Mouse (Mus musculus): ENCODE results near the gene Lman1l. TPM values are rescaled to one million over a fixed set of nuclear protein-coding genes. Genes with fewer than 3 reads are reported as not detected.
A peak's percentile ranks its signal among the peaks of the same experiment; 100 is the strongest.

Gene Lman1l
- polyA plus RNA-seq, 1 experiment from 2014 or later: not detected

- H3K27ac ChIP-seq (replicated peaks): peak overlapping the region; percentile 40; the same call in 1 of the 2 replicates
Measured at GRCm38 (mm10) chr9:57633481-57634024, 13.0 kb upstream of the Lman1l start.

DNA sequence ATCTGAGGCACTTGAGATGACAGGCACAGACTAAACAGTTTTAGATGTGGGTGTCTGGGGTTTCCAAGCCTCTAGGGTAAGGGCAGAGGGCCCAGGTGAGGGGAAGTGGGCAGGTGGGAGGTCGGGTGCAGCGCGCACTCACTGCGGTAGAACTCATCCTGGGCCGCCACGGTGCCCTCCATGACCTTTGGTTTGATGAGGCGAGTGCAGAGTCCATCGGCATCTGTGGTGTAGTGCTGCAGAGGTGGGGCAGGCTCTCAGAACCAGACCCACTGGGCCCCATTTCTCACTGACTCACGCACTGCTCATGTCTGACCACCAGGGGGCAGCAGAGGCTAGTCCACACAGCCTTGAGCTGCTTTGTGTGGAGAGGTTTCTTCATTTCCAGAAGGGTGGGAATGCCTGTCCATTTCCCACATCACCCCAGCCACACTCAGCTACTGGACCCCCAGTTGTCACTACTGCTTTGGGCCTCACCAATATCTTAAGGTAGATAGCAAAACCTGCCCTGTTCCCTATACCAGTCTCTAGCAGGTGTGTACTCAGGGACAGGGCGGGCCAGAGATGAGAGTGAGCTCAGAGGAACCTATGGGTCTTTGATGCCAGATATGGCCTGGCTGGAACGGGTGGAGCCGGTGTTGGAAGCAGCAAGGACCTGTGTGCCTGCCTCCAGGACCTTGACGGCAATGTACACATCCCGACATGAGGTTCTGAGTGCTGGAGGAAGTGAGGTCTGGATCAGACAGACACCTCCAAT, 8.7 kb upstream of the Lman1l start:
- Histone ChIP-seq H3K9me3 (ENCODE audit: control insufficient read depth, low read length) (no peaks in the 10 kb centered on the region), H3K4me3 (ENCODE audit: low read depth, low read length) (no peak overlapping the region), H3K27me3 (ENCODE audit: control insufficient read depth, insufficient read depth, low read length) (no peaks in the 10 kb centered on the region), H3K36me3 (ENCODE audit: control insufficient read depth, insufficient read depth, low read length) (peaks cover 50% of the 10 kb centered on the region), H3K4me1 (replicated peaks; ENCODE audit: control insufficient read depth, insufficient read depth) (no peaks in the 10 kb centered on the region), H3K4me2 (replicated peaks; ENCODE audit: low read depth) (no peak overlapping the region), H3K9ac (ENCODE audit: low read length) (no peak overlapping the region), H3K27ac (replicated peaks) (peak overlapping the region; percentile 24; the same call in 1 of the 2 replicates)
- peak; percentile 98 for TF ChIP-seq CTCF (IDR thresholded peaks at IDR 0.05; ENCODE audit: low read depth)
- no peak for TF ChIP-seq EP300 (optimal IDR thresholded peaks at IDR 0.05)
- WGBS: 55% methylated on average over 14 of the region's 14 CpGs
- DNase-seq (ENCODE audit: low spot score) (peak; percentile 83), ATAC-seq (ENCODE audit: low FRiP score, low TSS enrichment) (peak; percentile 74)

More at GRCm38 (mm10) chr9:57633481-57634024, 13.0 kb upstream of the Lman1l start:
- ATAC-seq (ENCODE audit: low FRiP score, low TSS enrichment) (no peak), DNase-seq (ENCODE audit: low spot score) (peak; percentile 71)
- TF ChIP-seq CTCF (IDR thresholded peaks at IDR 0.05; ENCODE audit: low read depth) (peak; percentile 59), EP300 (optimal IDR thresholded peaks at IDR 0.05) (no peak)
- H3K9ac ChIP-seq (ENCODE audit: low read length): 0 out of 2 replicates have a peak overlapping the region, but pooled peaks have one; percentile 13
- H3K9me3 ChIP-seq (ENCODE audit: control insufficient read depth, low read length): no peaks in the 10 kb centered on the region
- H3K4me1 ChIP-seq (replicated peaks; ENCODE audit: control insufficient read depth, insufficient read depth): peaks cover 17% of the 10 kb centered on the region
- 31% methylated on average over 4 of the region's 4 CpGs for WGBS
- no peak overlapping the region for H3K4me2 ChIP-seq (replicated peaks; ENCODE audit: low read depth)
- no peak overlapping the region for H3K4me3 ChIP-seq (ENCODE audit: low read depth, low read length)
- H3K27me3 ChIP-seq (ENCODE audit: control insufficient read depth, insufficient read depth, low read length): no peaks in the 10 kb centered on the region
- H3K36me3 ChIP-seq (ENCODE audit: control insufficient read depth, insufficient read depth, low read length): peaks cover 19% of the 10 kb centered on the region

DNA sequence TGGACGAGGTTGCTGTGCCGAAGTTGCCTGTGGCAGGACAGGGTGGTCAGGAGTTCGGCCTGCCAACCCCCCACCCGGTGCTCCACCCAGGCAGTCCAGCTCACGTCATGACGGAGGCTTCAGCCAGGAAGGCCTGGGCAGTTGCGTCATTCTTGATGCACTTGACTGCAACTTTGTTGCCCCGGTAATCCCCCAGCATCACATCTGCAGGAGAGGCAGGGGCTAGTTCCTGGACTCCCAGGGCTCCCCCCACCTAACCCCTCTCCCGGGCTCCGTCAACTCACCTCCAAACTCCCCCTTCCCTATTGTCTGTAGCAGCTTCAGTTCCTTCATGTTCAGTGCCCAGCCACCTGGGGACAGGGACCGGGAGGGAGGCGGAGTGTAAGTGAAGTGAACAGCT, 8.1 kb upstream of the Lman1l start:
- Histone ChIP-seq H3K9ac (ENCODE audit: low read length) (no peak overlapping the region), H3K36me3 (ENCODE audit: control insufficient read depth, insufficient read depth, low read length) (peaks cover 50% of the 10 kb centered on the region), H3K9me3 (ENCODE audit: control insufficient read depth, low read length) (no peaks in the 10 kb centered on the region), H3K4me3 (ENCODE audit: low read depth, low read length) (no peak overlapping the region), H3K4me1 (replicated peaks; ENCODE audit: control insufficient read depth, insufficient read depth) (no peaks in the 10 kb centered on the region), H3K4me2 (replicated peaks; ENCODE audit: low read depth) (no peak overlapping the region), H3K27me3 (ENCODE audit: control insufficient read depth, insufficient read depth, low read length) (no peaks in the 10 kb centered on the region), H3K27ac (replicated peaks) (no peak overlapping the region)
- TF ChIP-seq EP300 (optimal IDR thresholded peaks at IDR 0.05) (no peak), CTCF (IDR thresholded peaks at IDR 0.05; ENCODE audit: low read depth) (no peak)
- 90% methylated on average over 12 of the region's 12 CpGs for WGBS
- no peak for ATAC-seq (ENCODE audit: low FRiP score, low TSS enrichment)
- no peak for DNase-seq (ENCODE audit: low spot score)

DNA sequence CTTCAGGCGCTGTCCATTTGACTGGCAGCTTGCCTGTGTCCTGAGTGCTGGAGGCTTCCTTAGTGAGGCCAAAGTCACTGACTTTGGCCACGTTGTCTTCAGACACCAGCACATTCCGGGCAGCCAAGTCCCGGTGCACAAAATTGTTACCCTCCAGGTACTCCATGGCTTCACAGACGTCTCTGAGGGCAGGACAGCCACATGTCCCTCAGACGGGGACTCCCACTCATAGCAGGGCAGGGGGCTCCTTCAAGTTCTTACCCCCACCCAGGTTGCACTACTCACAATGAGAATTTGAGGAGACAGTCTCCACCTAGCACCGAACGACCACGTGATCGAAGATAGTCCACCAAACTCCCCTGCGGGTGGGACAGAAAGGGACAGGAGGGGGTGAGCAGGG, 7.3 kb upstream of the Lman1l start:
- Histone ChIP-seq H3K27me3 (ENCODE audit: control insufficient read depth, insufficient read depth, low read length) (no peaks in the 10 kb centered on the region), H3K4me1 (replicated peaks; ENCODE audit: control insufficient read depth, insufficient read depth) (no peaks in the 10 kb centered on the region), H3K27ac (replicated peaks) (no peak overlapping the region), H3K9ac (ENCODE audit: low read length) (no peak overlapping the region), H3K36me3 (ENCODE audit: control insufficient read depth, insufficient read depth, low read length) (peaks cover 50% of the 10 kb centered on the region), H3K4me2 (replicated peaks; ENCODE audit: low read depth) (no peak overlapping the region), H3K9me3 (ENCODE audit: control insufficient read depth, low read length) (no peaks in the 10 kb centered on the region), H3K4me3 (ENCODE audit: low read depth, low read length) (no peak overlapping the region)
- TF ChIP-seq CTCF (IDR thresholded peaks at IDR 0.05; ENCODE audit: low read depth): no peak
- no peak for TF ChIP-seq EP300 (optimal IDR thresholded peaks at IDR 0.05)
- ATAC-seq (ENCODE audit: low FRiP score, low TSS enrichment): no peak
- DNase-seq (ENCODE audit: low spot score): no peak
- WGBS: 87% methylated on average over 11 of the region's 11 CpGs

DNA sequence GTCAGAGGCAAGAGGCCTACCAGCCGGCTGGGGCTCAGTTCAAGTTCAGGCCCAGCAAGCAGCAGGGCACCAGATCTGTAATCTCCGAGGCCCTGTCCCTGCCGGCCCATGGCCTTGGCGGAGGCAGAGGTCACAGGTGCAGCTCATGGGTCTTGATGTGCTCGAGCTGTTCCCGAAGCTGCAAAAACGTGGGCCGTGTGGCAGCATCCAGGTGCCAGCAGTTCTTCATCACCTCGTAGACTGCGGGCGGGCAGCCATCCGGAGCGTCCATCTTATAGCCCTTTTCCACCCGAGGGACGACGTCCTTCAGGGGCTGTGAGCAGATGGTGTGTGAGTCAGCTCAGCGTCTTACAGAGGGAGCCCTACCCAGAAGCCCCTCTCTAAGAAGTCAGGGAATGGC, 6.6 kb upstream of the Lman1l start:
- ATAC-seq (ENCODE audit: low FRiP score, low TSS enrichment) (no peak), DNase-seq (ENCODE audit: low spot score) (no peak)
- H3K36me3 ChIP-seq (ENCODE audit: control insufficient read depth, insufficient read depth, low read length): peaks cover 50% of the 10 kb centered on the region
- no peak overlapping the region for H3K27ac ChIP-seq (replicated peaks)
- H3K27me3 ChIP-seq (ENCODE audit: control insufficient read depth, insufficient read depth, low read length): no peaks in the 10 kb centered on the region
- no peak overlapping the region for H3K4me2 ChIP-seq (replicated peaks; ENCODE audit: low read depth)
- TF ChIP-seq CTCF (IDR thresholded peaks at IDR 0.05; ENCODE audit: low read depth) (no peak), EP300 (optimal IDR thresholded peaks at IDR 0.05) (no peak)
- no peak overlapping the region for H3K4me3 ChIP-seq (ENCODE audit: low read depth, low read length)
- no peaks in the 10 kb centered on the region for H3K9me3 ChIP-seq (ENCODE audit: control insufficient read depth, low read length)
- H3K9ac ChIP-seq (ENCODE audit: low read length): no peak overlapping the region
- H3K4me1 ChIP-seq (replicated peaks; ENCODE audit: control insufficient read depth, insufficient read depth): no peaks in the 10 kb centered on the region
- 93% methylated on average over 17 of the region's 17 CpGs for WGBS
